Mouse (Mus musculus): Measurements from ENCODE around the gene Capn1.
"Not testable (repeated sequence)": the region's sequence is repeated elsewhere in the genome, so short reads cannot be mapped to it uniquely, and the experiment has no call there.

The Capn1 gene

GRCm38 (mm10) chr19:6015511-6016315 lies at the start of gene Capn1:
TSS of gene Capn1 (minus strand) at chr19:6015897.
- in situ Hi-C loops (cut with MboI): no loop called here

GRCm38 (mm10) chr19:6063081-6063480 lies 47.4 kb upstream of the Capn1 start:
- in situ Hi-C loops (cut with MboI): no loop called here

GRCm38 (mm10) chr19:6062418-6062817 lies 46.7 kb upstream of the Capn1 start:
- in situ Hi-C loops (cut with MboI): no loop called here

- in situ Hi-C loops (cut with MboI): no loop called here
Observed at GRCm38 (mm10) chr19:6061641-6062302, 46.1 kb upstream of the Capn1 start.

- in situ Hi-C loops (cut with MboI): no loop called here
Observed at GRCm38 (mm10) chr19:6061021-6061533, 45.4 kb upstream of the Capn1 start, which contains the start of gene Znhit2. TSS of gene Znhit2 (plus strand) at chr19:6061192.

- in situ Hi-C loops (cut with MboI): no loop called here
Observed at GRCm38 (mm10) chr19:6058966-6059365, 43.3 kb upstream of the Capn1 start.

- in situ Hi-C loops (cut with MboI): no loop called here
Observed at GRCm38 (mm10) chr19:6058513-6058912, 42.8 kb upstream of the Capn1 start.

- in situ Hi-C loops (cut with MboI): no loop called here
Observed at GRCm38 (mm10) chr19:6057313-6058096, 41.8 kb upstream of the Capn1 start, which contains the start of the genes Mrpl49 and Fau. TSS of gene Mrpl49 (minus strand) at chr19:6057785. TSS of gene Fau (plus strand) at chr19:6057844.

GRCm38 (mm10) chr19:6056696-6057095 lies 41.0 kb upstream of the Capn1 start:
- in situ Hi-C loops (cut with MboI): no loop called here

- in situ Hi-C loops (cut with MboI): no loop called here
Observed at GRCm38 (mm10) chr19:6054296-6054695, 38.6 kb upstream of the Capn1 start.

GRCm38 (mm10) chr19:6052516-6052915 lies 36.8 kb upstream of the Capn1 start:
- in situ Hi-C loops (cut with MboI): no loop called here

- in situ Hi-C loops (cut with MboI): no loop called here
Observed at GRCm38 (mm10) chr19:6048681-6049410, 33.1 kb upstream of the Capn1 start.

- in situ Hi-C loops (cut with MboI): no loop called here
Observed at GRCm38 (mm10) chr19:6047899-6048166, 32.1 kb upstream of the Capn1 start.

GRCm38 (mm10) chr19:6047154-6047898 lies 31.6 kb upstream of the Capn1 start:
- in situ Hi-C loops (cut with MboI): no loop called here

- in situ Hi-C loops (cut with MboI): no loop called here
Observed at GRCm38 (mm10) chr19:6046294-6047153, 30.8 kb upstream of the Capn1 start, which contains the start of gene Syvn1. TSS of gene Syvn1 (plus strand) at chr19:6046576.

- in situ Hi-C loops (cut with MboI): no loop called here
Observed at GRCm38 (mm10) chr19:6045366-6046293, 29.9 kb upstream of the Capn1 start.

- in situ Hi-C loops (cut with MboI): not testable (repeated sequence)
Observed at GRCm38 (mm10) chr19:6044102-6044501, 28.4 kb upstream of the Capn1 start.

GRCm38 (mm10) chr19:6042293-6042692 lies 26.6 kb upstream of the Capn1 start:
- in situ Hi-C loops (cut with MboI): no loop called here

GRCm38 (mm10) chr19:6040002-6040401 lies 24.3 kb upstream of the Capn1 start:
- in situ Hi-C loops (cut with MboI): no loop called here
